Mouse (Mus musculus) right cerebral cortex, postnatal 14 days (tissue): ENCODE measurements around the gene Tmc6.
"Not testable (repeated sequence)": the region's sequence is repeated elsewhere in the genome, so short reads cannot be mapped to it uniquely, and the experiment has no call there.

ENCODE experiments used
- DNase-seq: peaks from one replicate; pipeline ENCODE4 v3.0.0; 2022

Gene Tmc6

DNA sequence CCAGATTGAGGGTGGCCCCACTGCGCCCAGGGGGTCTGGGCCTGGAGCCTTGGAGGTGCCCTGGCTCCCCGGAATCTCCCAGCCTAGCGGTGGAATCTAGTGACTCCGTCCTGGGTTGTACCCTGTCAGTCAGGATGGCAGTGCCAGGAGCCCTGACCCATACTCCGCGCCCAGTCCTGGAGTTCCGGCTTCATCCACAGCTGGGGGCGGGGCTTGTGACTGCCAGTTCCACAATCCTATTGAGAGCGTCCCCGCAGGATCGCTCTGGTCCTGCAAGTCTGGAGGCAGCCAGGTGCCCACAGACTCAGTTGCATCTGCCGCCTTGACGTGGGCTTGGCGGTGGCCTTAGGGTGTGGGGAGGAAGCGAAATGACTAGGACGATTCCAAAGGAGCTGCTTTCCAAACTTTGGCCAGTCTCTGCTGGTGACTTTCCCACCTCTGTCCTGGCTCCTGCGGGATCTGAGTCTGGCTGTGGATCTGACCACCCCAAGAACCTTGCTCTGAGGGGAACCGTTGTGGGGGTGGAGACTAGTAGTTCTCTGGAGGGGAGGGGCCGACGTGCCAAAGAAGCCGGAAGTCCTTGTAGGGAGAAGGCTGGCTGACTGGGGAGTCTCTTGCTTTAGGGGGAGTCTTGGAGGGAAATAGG, 28.5 kb upstream of the Tmc6 start:
- peak; percentile 70 for DNase-seq

- DNase-seq: peak; percentile 52
Observed at GRCm38 (mm10) chr11:117809407-117810311, 27.7 kb upstream of the Tmc6 start, which contains the start of the genes Gm20708 and Syngr2. Gene Gm20708 (plus strand): TSS chr11:117809668. Gene Syngr2 (plus strand): TSS chr11:117809668.

- no peak for DNase-seq
Observed at GRCm38 (mm10) chr11:117806781-117807180, 24.8 kb upstream of the Tmc6 start.

DNA sequence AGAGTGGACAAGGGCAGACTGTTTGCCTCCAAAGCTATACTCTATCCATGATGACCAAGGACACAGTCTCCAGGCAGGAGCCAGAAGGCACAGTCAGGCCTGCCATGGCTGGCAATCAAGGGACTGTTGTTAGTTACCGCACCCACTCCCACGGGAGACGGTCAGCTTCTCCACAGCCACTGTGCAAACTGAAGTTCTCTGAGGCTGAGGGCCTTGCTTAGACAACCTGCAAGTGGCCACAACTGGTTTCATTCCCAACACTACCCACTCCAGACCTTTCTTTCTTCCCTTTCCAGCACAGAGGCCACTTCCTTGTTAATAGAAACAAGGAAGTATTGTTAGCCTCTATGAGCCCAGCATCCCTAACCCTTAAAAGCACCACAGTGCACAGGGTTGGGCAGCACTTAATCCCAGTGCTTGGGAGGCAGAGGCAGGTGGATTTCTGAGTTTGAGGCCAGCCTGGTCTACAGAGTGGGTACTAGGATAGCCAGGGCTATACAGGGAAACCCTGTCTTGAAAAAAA, 21.2 kb upstream of the Tmc6 start:
- no peak for DNase-seq

GRCm38 (mm10) chr11:117801650-117802049, 19.7 kb upstream of the Tmc6 start:
- no peak for DNase-seq

GRCm38 (mm10) chr11:117800038-117800437, 18.0 kb upstream of the Tmc6 start:
- no peak for DNase-seq

- DNase-seq: no peak
Observed at GRCm38 (mm10) chr11:117799174-117799573, 17.2 kb upstream of the Tmc6 start.

- DNase-seq: no peak
Observed at GRCm38 (mm10) chr11:117798160-117798541, 16.2 kb upstream of the Tmc6 start.

- DNase-seq: no peak
Observed at GRCm38 (mm10) chr11:117797511-117798159, 15.6 kb upstream of the Tmc6 start, which contains the start of gene 6030468B19Rik. Gene 6030468B19Rik (plus strand): TSS chr11:117797660.

DNA sequence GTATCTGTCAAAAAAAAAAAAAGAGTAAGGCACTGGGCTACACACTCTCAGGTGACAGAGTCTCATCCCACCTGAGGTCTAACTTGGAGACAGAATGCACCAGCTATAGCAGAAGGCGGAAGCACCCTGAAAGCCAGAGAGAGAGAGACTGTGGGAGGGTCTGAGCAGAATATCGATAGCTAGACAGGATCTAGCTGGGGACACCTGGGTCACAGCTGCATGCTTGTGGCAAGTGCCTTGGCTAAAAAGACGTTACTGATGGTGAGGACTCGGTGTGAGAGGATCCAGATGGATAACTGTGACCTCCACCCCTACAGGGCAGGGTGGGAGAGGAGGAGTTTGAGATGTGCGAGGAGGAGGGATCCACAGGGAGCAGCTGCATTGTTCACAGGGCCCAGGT, 15.0 kb upstream of the Tmc6 start:
- no peak for DNase-seq

GRCm38 (mm10) chr11:117794035-117794551, 12.1 kb upstream of the Tmc6 start:
- no peak for DNase-seq

DNA sequence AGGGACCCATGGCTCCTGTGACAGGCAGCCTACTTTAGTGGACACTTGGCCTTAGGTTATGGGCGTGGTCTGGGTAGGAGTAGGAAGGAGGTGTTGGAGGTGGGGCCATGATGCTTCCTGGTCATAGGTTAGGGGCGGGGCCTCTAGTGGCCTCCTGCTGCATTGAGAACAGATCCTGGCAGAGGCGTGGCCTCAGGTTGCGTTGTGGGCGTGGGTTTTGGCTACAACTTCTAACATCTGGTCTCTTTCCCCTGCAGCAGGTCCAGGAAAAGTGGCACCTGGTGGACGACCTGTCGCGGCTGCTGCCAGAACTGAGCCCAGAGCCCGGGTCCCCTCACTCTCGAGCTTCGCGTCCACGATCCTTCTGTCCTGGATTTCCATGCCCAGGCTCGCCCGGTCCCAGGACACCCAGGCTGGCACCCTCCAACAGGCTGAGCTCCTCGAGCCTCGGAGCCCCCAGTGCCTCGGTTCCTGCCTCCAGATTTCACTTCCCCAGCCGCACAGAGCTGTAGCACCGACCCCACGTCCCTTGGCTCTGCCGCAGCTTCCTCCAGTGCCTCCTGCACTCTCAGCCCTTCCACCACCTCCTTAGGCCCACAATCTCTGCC, 10.4 kb upstream of the Tmc6 start:
- DNase-seq: no peak

- DNase-seq: no peak
Observed at GRCm38 (mm10) chr11:117791441-117791761, 9.4 kb upstream of the Tmc6 start.

GRCm38 (mm10) chr11:117790703-117791440, 8.9 kb upstream of the Tmc6 start:
- peak; percentile 6 for DNase-seq

DNA sequence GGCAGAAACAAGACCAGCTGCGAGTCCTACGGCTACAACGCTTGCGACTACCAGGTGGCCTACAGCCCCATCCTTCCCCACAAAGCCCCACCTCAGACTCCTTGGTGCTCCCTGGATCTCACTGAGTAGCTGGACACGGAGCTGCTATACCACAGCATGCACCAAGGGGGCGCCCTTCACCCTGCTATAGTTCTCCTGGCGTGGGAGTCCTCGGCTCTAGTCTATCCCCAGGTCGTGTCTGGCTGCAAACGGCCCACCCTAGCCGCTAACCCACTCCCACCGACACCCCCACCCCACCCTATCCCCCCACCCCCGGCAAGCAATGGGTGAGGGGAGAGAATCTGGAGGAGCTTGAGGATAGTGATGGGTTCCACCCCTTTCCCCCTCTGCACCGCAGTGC, 8.3 kb upstream of the Tmc6 start:
- peak; percentile 54 for DNase-seq

DNA sequence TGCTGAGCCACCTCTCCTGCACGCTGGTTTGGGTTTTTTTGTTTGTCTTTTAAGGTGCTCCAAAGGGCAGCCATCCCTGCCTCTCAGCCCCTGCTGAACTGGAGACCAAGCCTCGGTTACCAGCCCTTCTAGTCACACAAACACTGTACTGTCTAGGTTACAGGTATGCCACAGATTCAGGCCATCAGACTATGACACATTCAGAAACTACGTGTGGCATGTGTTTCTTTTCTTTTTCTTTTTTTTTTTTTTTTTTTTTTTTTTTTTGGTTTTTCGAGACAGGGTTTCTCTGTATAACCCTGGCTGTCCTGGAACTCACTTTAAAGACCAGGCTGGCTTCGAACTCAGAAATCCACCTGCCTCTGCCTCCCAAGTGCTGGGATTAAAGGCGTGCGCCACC, 6.5 kb upstream of the Tmc6 start:
- DNase-seq: not testable (repeated sequence)

- no peak for DNase-seq
Observed at GRCm38 (mm10) chr11:117786294-117786693, 4.3 kb upstream of the Tmc6 start.

DNA sequence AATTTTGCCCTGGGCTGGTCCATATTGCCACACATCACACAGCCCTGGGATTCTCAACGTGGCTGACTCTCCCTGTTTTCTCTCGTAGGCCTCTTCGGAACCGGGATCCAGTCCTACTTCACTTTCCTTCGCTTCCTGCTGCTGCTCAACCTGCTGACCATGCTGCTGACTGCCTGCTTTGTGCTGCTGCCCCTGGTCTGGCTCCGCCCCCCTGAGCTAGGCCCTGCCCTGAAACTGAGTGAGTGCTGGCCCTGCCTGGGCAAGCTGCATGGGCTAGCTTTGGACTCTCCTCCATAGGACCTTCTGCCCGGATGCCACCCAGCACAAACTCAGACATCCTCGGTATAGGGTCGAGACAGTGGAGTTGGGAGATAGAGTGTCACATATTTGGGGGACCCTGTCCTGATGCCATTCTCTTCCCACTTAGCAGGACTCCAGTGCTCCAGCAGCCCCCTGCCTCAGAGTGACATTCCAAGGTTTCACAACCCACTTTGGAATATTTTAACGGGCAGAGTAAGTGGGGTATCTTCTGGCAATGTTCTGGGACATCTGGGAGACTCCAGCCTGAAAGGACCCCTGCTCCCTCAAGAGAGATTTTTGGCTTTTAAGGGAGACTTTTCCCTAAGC, 1.8 kb upstream of the Tmc6 start:
- DNase-seq: no peak

- peak; percentile 66 for DNase-seq
Observed at GRCm38 (mm10) chr11:117783089-117783488, 1.1 kb upstream of the Tmc6 start.

GRCm38 (mm10) chr11:117782705-117783034, 672 bp upstream of the Tmc6 start:
- no peak for DNase-seq

DNA sequence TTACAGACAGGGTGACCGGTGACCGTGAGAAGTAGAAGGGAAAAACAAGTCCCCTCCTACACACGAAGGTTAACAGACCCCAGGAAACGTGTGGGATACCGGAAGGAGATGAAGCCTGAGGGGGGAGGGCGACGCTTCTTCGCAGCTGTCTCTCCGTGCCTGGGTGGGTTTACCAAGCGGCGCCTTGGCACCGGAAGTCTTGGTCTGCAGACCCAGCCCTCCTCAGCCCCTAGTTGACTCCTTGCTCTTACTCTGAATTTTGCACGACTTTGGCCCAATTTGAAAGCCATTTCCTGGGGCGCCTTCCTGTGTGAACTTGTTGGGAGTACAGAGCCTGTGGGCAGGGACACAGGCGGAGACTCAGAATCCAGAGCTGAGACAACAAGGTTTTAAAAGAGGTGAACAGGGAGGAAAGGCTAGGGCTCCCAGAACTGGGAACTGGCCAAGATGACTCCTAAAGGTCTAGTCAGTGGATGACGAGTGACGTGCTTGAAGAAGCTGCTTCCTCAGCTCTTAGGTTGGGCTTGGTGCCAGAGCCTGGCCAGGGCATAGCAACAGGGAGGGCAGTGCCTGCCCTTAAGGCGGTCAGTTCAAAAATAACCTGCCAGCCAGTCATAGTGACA, 688 bp downstream of the Tmc6 start:
- peak; percentile 50 for DNase-seq
